Mouse (Mus musculus) heart, adult 2 months (tissue): ENCODE measurements around the gene Gm20388. TPM values are rescaled to one million over a fixed set of nuclear protein-coding genes. Genes with fewer than 3 reads are reported as not detected.

Source experiments
- DNase-seq, 2 experiments: peaks; one replicate each; pipeline ENCODE4 v3.0.0; 2021
- H3K27ac ChIP-seq: fragments of 200-600 bp; 2 replicates; pipeline ENCODE4 v1.8.1; 2022
- H3K27me3 ChIP-seq: fragments of 200-500 bp; 2 replicates; pipeline ENCODE4 v1.6.1; 2012; ENCODE audit warnings: mild to moderate bottlenecking, low read length, inconsistent platforms, mixed read lengths; ENCODE audit not compliant: control insufficient read depth, insufficient read depth
- H3K36me3 ChIP-seq: fragments of 200-500 bp; 2 replicates; pipeline ENCODE4 v1.6.1; 2012; ENCODE audit warnings: low read length, inconsistent platforms; ENCODE audit not compliant: control insufficient read depth, insufficient read depth
- H3K4me1 ChIP-seq: fragments of 200-500 bp; 2 replicates; pipeline ENCODE4 v1.6.1; 2011; ENCODE audit warnings: low read length; ENCODE audit not compliant: control insufficient read depth, insufficient read depth
- H3K4me3 ChIP-seq: fragments of 200-600 bp; 2 replicates; pipeline ENCODE4 v1.8.1; 2022
- H3K79me2 ChIP-seq: fragments of 200-500 bp; replicated peaks from 2 replicates; pipeline ENCODE4 v1.6.1; 2012; ENCODE audit warnings: mild to moderate bottlenecking, inconsistent platforms, low read length, moderate library complexity, mixed read lengths; ENCODE audit not compliant: control insufficient read depth, insufficient read depth
- H3K9ac ChIP-seq: fragments of 200-500 bp; 2 replicates; pipeline ENCODE4 v1.6.1; 2012; ENCODE audit warnings: low read depth, mild to moderate bottlenecking, control low read depth, inconsistent platforms, low read length, mixed read lengths
- CTCF ChIP-seq: fragments of 200-600 bp; IDR thresholded peaks from 2 replicates; pipeline ENCODE4 v1.8.1; 2022; ENCODE audit warnings: antibody characterized with exemption, mild to moderate bottlenecking, moderate library complexity
- EP300 ChIP-seq: fragments of 200-500 bp; IDR thresholded peaks from 2 replicates; pipeline ENCODE4 v1.6.1; 2011; ENCODE audit warnings: low read depth, low read length, control low read depth; ENCODE audit not compliant: insufficient read depth
- POLR2A ChIP-seq: fragments of 200-500 bp; IDR thresholded peaks from 2 replicates; pipeline ENCODE4 v1.6.1; 2011; ENCODE audit warnings: mild to moderate bottlenecking, low read depth, low read length, control low read depth; ENCODE audit not compliant: insufficient read depth
- WGBS: fragments of 180-500 bp; shearing (Covaris S2); methylation state at CpG from one replicate; pipeline ENCODE4 v1.1.7; 2018; 5-methylcytosine and 5-hydroxymethylcytosine counted together
- intact Hi-C: fragments of 180-260 bp; cut with DNase I; formaldehyde crosslinking; loops from one replicate; pipeline ENCODE4 v1.15.1; 2025
- polyA plus RNA-seq: library from polyadenylated mRNA; depleted of rRNA; stranded (reverse); fragments of >200 nt; gene quantifications from 2 replicates; pipeline ENCODE4 v1.2.3, GENCODE M21; 2012
- total RNA-seq, 2 experiments: library from RNA; stranded (reverse); gene quantifications; 2 replicates each; pipeline ENCODE4 v1.2.3; 2021

Gene Gm20388
- total and polyA plus RNA-seq, 3 experiments: 1.8 to 32.3 TPM; not detected in 1

DNA sequence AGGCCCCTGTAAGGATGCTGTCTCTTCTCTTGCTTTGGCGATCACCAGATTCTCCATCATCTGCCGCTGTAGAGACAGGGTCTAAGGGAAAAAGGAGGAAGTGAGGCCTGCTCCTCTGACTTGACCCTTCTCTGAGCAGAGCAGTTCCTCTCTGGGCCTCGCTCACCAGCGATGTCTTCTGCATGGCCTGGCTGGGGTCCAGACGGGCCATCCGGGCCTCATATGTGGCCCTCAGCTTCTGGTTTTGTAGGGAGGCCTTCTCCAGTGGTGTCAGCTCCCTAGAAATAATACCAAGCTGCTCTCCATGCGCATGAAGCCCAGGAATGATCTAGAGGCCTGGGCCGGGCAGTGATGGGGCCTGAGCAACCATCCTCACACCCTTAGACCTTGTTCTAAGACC is 3338.0 kb downstream of the Gm20388 start:
- no peaks in the 10 kb centered on the region for H3K36me3 ChIP-seq
- DNase-seq: peak in 1 of 2 experiments; percentile 55

DNA sequence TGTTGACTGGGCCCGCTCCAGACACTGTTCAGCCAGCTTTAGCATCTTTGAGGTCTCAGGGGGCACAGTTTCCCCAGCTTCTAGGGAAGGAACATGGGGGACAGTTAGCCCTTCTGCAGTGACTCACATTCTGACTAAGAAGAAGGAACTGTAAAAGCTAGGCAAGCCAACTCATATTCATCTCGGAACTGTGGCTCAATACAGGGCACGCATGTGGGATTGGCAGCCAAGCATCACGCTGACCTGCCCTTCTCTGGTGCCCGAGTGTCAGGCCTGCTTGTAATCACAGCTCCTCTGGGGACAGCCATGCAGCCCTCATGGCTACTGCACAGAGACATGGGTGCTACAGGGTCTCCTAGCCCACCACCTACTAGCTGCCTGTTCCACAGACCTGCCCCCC is 3340.3 kb downstream of the Gm20388 start:
- TF ChIP-seq CTCF (no peak), EP300 (no peak), POLR2A (no peak)
- no peaks in the 10 kb centered on the region for H3K27me3 ChIP-seq
- H3K9ac ChIP-seq: no peak overlapping the region
- no peak overlapping the region for H3K4me3 ChIP-seq
- WGBS: 89% methylated on average over 5 of the region's 5 CpGs
- H3K79me2 ChIP-seq: no peaks in the 10 kb centered on the region
- H3K27ac ChIP-seq: no peak overlapping the region
- H3K36me3 ChIP-seq: no peaks in the 10 kb centered on the region
- intact Hi-C loops: loop anchor here (5.0 kb wide), 1 partner anchor 121 kb away; the partner anchor contains the start of gene Tcf25
- no peak for DNase-seq
- H3K4me1 ChIP-seq: peaks cover 3% of the 10 kb centered on the region

More for the DNA sequence above, 3338.0 kb downstream of the Gm20388 start:
- Histone ChIP-seq H3K27me3 (no peaks in the 10 kb centered on the region), H3K9ac (no peak overlapping the region), H3K4me3 (no peak overlapping the region), H3K4me1 (no peaks in the 10 kb centered on the region), H3K27ac (no peak overlapping the region), H3K79me2 (no peaks in the 10 kb centered on the region)
- no peak for TF ChIP-seq POLR2A
- TF ChIP-seq CTCF: no peak
- no peak for TF ChIP-seq EP300
- WGBS: 86% methylated on average over 8 of the region's 8 CpGs
- intact Hi-C loops: no loop called here

DNA sequence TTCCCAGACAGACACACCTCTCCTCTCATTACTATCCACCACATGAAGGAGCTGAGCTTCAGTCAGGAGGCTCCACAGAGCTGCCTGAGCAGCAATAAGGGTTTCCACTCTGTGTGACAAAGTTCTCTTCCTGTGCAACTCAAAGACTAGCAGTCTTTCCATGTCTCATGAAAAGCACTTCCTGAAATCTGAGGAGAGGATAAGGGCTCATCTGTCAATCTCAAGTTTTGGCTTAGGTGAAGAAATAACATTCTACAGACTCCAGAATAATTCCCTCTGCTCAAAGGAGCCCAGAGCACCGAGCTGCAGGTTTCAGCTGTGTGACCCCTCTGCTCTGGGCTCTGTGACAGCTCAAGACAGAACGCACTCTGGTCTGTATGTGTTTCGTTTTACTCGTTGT is 3342.3 kb downstream of the Gm20388 start:
- Histone ChIP-seq H3K4me3 (peak overlapping the region; percentile 85; the same call in 1 of the 2 replicates), H3K79me2 (no peaks in the 10 kb centered on the region), H3K9ac (peak overlapping the region; percentile 98), H3K27me3 (no peaks in the 10 kb centered on the region), H3K27ac (no peak overlapping the region; the same call in 1 of the 2 replicates), H3K36me3 (no peaks in the 10 kb centered on the region), H3K4me1 (peaks cover 3% of the 10 kb centered on the region)
- no peak for DNase-seq
- WGBS: 12% methylated on average over 4 of the region's 4 CpGs
- TF ChIP-seq POLR2A: no peak
- TF ChIP-seq CTCF: no peak
- TF ChIP-seq EP300: no peak
- intact Hi-C loops: loop anchor here (5.0 kb wide), 1 partner anchor 119 kb away; the partner anchor contains the start of gene Tcf25

DNA sequence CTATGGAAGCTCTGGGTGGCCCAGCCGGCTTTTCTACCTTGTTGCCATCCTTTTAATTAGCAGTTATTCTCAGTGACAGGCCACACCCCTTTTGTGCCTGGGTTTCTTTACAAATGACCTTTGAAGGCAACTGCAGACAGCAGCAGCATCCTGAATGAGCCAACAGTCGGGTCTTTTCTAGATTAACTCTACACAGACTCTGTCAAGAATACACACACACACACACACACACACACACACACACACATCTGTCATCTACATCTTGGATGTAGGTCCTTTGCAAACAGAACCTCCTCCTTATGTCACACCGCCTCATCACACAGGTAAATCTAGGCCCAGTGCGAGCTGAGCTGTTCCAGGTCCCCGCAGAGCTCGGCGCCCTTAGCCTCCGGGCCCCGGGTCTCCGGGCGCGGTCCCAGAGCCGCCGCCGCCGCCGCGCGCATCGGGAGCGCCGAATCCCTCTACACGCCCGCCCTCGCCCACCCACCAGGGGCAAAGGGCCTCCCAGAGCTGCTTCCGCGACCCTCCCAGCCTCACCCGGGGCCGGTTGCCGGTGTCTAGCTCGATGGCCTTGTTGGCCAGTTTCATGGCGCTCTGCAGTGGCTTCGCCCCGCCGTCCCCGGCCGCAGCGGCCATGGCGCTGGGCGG is 3342.9 kb downstream of the Gm20388 start:
- peak overlapping the region; percentile 85 for H3K4me3 ChIP-seq
- TF ChIP-seq CTCF: no peak
- TF ChIP-seq EP300: no peak
- TF ChIP-seq POLR2A: peak; percentile 31; the same call in 1 of the 2 replicates
- under 1% methylated on average over 40 of the region's 40 CpGs for WGBS
- peak overlapping the region; percentile 98 for H3K9ac ChIP-seq
- no peaks in the 10 kb centered on the region for H3K79me2 ChIP-seq
- no peaks in the 10 kb centered on the region for H3K36me3 ChIP-seq
- DNase-seq: no peak
- H3K4me1 ChIP-seq: peaks cover 3% of the 10 kb centered on the region
- intact Hi-C loops: loop anchor here (2.0 to 5.0 kb wide), 3 partner anchors 41 to 119 kb away; partner anchors contain the start of genes Chmp1a, Fanca, Spata33 and Tcf25
- H3K27me3 ChIP-seq: no peaks in the 10 kb centered on the region
- H3K27ac ChIP-seq: peak overlapping the region; percentile 95

DNA sequence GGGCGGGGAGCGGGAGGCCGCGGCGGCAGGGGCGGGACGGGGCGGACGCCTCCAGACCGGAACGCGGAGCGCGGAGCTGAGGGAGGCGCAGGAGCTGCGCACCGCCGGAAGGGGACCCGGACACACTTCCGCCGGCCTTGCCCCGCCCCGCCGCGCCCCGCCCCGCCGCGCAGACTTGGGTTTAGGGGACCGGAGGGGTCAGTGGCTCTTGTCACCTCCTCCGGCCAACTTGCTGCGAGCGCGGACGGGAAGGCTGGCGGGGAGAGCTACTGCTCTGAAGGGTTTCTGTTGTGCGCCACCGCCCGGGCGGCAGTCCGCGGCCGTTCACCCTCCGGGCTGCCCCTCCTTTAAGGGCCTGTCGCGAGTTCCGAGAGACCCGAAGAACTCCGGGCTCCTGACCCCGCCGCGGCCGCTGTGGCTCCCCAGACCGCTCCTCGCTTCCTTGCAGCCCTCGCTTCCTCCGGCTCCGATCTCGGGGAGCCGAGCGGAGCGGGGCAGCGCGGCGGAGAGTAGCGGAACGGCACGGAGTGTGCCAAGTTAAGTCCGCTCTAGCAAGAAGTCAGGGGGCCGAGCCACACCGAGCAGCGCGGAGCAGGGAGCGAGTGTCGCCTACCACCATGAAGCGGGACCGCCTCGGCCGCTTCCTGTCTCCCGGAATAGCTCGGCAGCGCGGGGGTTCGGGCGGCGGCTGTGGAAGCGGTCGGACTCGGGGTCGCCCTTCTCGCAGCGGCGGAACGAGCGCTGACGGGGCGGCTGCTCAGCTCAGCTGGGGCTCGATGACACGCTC is 3343.7 kb downstream of the Gm20388 start, which contains the start of the genes Zfp276 and Vps9d1:
Zfp276 (plus strand) TSS at position 97 of the 787 bp plus-strand sequence.
Vps9d1 (minus strand) TSS at position 250 of the 787 bp plus-strand sequence.
- Histone ChIP-seq H3K27me3 (no peaks in the 10 kb centered on the region), H3K4me3 (peak within 1 kb of the TSS; percentile 85), H3K27ac (peak within 1 kb of the TSS; percentile 95), H3K36me3 (no peaks in the 10 kb centered on the region), H3K79me2 (no peaks in the 10 kb centered on the region), H3K9ac (peak within 1 kb of the TSS; percentile 98), H3K4me1 (peaks cover 3% of the 10 kb centered on the region)
- intact Hi-C loops: loop anchor here (2.0 to 5.0 kb wide), 3 partner anchors 41 to 118 kb away; partner anchors contain the start of genes Chmp1a, Fanca, Spata33 and Tcf25
- DNase-seq: peak; percentile 90 to 92
- WGBS: under 1% methylated on average over 94 of the region's 99 CpGs
- TF ChIP-seq CTCF: no peak
- no peak for TF ChIP-seq EP300
- TF ChIP-seq POLR2A: peak; percentile 63
